Mouse (Mus musculus) adrenal gland (tissue): Measurements from ENCODE around the gene Klf9.
"Not testable (repeated sequence)": the region's sequence is repeated elsewhere in the genome, so short reads cannot be mapped to it uniquely, and the experiment has no call there.

Experiments used
- intact Hi-C: fragments of 180-260 bp; cut with DNase I; formaldehyde crosslinking; loops from one replicate; pipeline ENCODE4 v1.15.1; 2025

Gene Klf9

DNA sequence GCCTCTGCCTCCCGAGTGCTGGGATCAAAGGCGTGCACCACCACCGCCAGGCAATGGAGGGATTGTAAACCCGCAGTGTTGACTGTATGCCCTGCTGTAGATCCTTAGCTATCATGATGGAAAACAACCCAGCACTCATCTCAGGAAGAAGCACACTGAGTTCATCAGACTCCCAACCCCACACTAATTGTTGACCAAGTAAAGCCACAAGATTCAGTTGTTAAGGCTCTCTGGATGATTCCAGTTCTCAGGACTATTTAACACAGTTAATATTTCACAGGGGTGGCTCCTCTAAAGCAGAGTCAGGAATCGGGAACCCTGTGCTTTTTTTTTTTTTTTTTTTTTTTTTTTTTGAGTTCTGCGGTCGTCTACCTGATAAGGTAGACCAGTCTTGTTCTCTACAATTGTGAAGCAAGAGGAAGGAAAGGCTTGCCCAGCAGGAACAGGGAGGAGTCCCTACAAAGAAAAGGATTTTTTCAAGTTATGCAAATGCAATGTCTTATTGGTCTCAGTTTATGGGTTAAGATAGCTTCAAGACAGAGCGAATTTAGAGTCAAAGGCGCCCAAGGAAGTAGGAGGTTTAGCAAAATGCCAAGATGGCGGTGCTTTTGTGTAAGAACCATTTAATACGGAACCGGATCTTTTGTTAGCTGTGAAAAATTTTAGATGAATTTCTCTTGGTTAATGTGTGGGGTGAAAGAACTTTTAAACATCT is 1.1 kb upstream of the Klf9 start:
- intact Hi-C loops: no loop called here

DNA sequence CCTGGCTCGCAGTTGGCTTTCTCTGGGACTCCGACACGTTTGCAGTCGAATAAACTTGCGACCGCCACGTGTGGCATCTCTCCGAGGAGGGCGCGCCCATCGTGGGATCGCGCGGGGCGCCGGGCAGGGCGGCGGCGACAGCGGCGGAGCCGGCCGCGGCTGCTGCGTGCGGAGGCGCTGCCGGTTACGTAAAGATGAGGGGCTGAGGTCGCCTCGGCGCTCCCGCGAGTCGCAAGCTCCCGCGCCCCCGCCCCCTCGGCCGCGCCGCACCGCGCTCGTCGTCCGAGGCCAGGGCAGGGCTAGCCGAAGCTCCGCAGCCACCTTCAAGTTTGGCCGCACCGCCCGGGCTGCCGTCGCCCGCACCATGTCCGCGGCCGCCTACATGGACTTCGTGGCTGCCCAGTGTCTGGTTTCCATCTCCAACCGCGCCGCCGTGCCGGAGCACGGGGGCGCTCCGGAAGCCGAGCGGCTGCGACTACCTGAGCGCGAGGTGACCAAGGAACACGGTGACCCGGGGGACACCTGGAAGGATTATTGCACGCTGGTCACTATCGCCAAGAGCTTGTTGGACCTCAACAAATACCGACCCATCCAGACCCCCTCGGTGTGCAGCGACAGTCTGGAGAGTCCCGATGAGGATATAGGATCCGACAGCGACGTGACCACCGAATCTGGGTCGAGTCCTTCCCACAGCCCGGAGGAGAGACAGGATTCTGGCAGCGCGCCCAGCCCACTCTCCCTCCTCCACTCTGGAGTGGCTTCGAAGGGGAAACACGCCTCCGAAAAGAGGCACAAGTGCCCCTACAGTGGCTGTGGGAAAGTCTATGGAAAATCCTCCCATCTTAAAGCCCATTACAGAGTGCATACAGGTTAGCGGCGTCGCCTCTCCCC is 610 bp downstream of the Klf9 start:
- intact Hi-C loops: no loop called here

DNA sequence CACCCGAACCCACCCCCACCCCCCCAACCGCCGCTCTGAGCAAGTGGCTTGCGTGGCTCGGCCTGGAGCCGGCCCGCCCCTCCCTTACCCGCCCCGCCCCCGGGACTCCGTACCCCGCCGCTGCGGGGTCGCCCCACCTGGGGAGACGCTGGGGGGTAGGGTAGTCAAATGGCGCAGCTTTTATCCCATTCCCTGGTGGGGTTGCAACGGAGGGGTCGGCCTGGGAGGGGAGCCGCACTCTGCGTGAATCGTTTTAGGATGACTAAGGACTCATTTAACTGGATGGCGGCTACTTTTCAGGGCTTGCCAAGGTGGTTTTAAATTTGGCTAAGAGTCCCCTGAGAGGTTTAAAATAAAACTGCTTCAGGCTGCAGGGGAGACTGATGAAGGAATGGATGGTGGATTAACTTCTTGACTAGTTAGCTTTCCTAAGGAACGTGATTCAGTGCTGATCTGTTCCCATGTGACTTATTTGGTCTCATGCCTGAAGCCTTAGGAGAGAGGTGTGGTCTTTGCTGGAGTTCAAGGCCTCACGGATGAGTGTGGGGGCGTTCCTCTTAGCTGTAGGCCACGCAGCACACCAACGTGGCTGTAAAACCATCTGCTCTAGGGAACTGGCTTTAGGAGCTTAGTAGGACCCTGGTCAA is 1.5 kb downstream of the Klf9 start:
- intact Hi-C loops: no loop called here

DNA sequence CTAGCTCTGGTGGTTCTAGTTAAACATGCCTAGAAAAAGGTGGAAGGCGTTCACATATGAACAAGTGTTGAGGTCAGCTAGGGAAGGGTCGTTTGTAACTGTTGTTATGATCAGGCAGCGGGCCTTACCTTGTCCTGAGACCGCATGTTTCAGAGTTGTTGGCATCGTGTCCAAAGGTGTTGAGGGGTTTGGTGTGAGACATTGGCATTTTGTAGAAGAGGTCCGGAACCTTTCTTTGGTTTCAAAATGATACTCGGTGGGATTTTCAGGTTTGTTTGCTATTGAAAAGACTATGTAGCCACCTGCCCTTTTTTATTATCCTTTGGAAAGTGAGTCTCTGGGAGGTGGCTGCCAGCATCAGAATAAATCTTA is 2.0 kb downstream of the Klf9 start:
- intact Hi-C loops: no loop called here

DNA sequence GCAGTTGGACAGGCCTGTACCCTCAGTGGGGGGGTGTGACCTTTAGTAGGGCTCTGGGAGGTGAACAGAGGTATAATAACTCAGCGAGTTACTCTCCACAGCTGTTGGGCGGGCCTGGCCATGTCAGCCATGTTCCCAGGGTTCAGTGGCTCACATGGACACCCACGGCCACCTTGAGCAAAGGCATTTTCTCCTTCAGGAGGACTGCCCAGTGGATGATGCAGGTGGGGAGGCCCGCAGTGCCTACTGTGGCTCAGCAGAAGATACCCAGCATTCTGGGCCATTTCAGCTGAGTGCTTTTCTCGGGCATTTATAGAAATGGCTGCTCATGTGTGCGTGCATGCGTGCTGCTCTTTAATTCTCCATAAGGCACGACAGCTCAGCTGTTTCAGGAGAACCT is 2.5 kb downstream of the Klf9 start:
- intact Hi-C loops: no loop called here

DNA sequence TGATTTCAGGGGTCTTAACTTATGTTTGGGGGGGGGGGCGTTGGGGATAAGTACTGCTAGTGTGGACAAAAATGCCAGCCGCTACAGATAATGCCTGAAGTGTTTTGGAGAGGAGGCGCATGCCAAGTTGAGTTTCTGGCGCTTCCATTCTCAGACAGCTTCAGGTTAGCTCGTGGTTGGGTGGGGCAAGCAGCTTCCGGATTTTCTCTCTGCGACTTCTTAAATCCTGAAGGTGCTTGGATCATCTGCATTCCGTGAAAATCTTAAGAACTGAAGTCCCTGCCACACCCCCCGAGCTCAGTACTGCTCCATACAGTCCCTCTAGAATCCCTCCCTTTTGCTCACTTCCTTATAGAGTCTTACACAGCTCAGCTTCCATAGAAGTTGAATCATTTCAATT is 3.0 kb downstream of the Klf9 start:
- intact Hi-C loops: no loop called here

DNA sequence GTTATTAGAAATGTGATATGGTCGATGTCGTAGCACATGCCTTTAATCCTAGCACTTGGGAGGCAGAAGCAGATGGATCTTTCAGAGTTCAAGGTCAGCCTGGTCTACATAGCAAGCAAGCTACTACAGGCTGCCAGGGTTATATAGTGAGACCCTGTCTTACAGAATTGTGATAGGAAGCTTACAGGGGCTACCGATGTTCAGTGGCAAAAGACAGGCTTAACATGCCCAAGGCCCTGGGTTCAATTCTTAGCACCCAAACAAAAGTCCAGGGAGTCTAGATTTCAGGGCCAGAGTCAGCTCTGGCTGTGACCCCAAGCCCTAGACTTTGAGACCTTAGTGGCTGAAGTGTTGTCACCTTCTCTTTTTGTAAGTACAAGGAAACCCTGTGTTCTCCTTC is 4.1 kb downstream of the Klf9 start:
- intact Hi-C loops: no loop called here

DNA sequence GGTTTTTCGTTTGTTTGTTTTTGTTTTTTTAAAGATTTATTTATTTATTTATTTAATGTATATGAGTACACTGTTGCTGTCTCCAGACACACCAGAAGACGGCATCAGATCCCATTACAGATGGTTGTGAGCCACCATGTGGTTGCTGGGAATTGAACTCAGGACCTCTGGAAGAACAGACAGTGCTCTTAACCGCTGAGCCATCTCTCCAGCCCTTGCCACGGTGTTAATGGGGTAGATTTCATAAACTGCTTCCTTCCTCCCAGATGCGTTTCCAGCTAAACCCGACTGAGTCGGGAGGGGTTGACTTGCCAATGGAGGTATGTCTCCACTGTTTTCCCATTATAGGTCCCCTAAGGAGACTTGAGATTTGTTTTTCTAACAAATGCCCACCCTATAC is 4.5 kb downstream of the Klf9 start:
- intact Hi-C loops: not testable (repeated sequence)

DNA sequence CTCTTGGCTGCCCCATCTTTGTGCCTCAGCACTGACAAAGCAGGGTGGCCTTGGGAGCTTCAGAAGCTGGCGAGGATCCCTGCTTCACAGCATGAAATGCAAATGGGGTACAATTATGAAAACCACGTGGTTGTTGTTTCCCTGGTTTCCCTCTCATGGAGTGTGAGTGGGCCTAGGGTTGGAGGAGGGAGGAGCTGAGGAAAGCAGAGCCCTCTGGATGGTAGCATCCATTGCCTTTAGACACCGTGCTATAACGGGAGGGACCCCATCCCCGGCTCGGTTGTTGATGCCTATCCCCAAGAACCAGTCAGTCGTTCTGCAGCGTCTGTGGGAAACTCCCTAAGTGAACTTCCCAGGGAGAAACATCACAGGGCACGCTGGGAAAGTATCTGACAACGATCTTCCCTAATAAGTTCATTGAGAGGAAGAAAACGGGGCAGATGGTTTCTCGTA is 5.4 kb downstream of the Klf9 start:
- intact Hi-C loops: no loop called here

DNA sequence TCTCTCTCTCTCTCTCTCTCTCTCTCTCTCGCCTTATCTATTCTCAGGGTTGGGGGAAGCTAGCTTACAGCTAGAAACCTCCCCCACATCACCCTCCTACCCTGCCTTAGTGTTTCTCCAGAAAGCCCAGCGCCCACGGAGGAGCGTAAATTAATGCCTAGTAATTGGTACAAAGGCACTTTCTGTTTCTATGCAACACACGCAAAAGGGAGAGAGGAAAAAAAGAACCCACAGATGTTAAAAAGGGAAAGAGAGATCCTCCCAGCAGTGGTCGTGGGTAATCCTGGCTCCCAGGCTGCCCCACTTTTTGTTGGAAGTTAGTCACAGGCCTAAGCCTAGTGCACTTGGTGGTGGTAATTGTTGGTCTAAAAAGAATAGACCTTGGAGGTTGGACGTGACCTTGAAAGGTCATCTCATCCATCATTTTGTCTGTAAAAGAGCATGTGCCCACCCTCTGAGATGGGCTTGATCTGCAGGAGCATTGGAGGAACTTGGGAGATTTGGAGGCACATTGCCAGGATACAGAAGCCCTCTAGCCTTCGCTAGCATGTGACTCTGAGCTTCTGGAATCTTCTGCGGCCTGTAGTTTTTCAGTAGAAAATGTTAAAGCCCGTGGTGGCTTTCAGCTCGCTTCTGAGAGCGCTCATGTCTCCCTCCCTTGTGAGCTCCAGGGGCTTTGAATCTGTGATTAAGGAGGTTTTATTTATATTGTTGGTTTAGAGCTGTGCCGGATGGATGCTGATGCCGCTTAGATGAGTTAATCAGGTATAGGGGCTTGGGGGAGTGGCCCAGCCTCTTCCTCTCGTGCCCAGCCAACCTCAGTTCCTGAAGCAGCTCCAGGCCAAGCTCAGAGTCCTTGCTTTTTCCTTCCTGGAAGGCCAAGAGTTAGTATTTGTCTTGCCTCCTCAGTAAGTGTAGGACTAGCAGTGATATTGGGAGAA is 6.3 kb downstream of the Klf9 start:
- intact Hi-C loops: no loop called here

DNA sequence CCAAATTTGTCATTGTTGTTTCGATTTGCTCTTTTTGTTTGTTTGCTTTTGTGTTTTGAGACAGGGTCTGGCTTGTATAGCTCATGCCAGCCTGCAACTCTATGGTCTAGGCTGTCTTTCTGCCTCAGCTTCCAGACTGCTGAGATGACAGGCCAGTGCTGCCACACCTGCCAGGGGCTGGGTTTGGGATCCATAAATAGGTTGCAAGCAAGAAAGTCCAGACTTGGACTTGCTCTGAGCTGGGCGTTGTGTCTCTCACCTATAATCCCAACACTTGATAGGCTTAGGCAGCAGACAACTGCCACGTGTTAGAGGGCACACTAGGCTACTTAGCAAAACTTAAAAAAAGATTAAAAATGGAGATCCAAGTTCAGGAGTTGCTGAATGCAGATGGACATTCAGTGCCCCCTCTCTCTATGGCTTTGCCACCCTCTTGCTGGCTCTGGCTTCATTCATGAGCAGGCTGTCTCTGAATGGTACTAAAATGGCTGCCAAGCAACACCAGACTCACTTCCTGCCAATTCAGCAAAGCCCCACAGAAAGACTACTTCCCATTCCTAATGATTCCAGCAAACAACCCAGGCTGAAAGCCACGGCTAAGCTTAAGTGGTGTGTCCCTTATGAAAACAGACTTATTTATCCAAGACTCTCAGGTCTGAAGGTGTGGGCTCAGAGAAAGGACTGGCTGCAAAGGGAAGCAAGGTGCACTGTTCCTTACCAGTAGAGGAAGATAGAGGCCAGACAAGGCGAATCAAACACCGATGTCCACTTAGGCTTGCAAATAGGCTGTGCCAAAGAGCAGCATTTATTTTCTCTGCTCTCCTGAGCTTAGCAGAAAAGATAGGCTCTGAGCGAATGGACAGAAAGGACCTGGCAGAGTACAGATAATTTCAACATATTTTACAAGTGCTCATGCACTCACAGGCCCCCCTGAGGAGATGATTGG is 8.7 kb downstream of the Klf9 start:
- intact Hi-C loops: loop anchor here (2.0 to 5.0 kb wide), 3 partner anchors 78 to 232 kb away; no protein-coding TSS in a partner anchor

DNA sequence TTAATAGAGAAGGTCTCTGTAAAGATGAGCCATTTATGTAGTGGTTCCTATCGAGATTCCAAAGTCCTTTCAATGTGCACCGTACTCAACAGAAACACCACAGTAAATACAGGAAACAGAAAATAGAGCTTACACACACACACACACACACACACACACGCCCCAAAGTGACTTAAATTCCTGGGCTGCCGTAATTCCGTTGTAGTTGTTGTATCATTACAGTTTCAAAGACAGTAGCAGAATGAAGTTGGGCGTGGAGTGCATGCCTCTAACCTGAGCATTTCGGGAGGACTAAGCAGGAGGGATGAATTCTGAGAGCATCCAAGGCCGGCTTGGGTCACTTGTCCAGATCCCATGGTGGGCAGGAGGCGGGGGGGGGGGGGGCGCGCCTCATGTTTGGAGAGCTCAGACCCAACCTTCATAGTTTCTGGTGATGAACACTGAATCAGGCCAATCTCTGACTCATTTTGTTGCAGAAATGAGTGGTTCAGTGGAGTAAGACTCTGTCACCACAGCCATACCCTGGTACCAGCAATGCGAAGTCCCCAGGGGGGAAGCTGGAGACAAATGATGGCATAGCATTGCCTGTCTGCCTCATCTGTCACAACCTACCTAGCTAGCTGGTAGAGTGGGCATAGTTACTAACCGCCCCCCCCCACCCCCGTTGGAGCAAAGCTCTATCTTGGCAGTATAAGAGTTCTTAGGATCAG is 9.7 kb downstream of the Klf9 start:
- intact Hi-C loops: loop anchor here (2.0 to 5.0 kb wide), 3 partner anchors 77 to 233 kb away; no protein-coding TSS in a partner anchor

DNA sequence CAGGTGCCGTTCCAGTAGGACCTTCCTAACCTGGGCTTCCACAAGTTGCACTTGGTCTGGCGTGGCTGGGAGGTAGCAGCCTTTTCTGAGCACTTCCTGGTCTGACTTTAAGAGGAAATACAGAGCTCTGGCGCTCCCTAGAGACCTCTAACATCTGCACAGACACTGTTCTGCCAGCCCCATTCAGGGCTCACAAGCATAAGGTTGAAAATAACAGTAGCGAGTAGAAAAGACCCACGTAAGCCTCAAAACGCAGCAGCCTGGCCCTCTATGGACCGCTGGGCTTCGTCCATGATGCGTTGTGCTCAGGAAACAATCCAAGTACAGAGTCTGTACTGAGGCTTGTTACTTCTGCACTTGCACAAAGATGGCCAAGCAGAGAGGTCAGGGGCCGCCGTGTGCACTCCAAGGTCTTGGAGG is 10.6 kb downstream of the Klf9 start:
- intact Hi-C loops: loop anchor here (2.0 to 5.0 kb wide), 3 partner anchors 76 to 234 kb away; no protein-coding TSS in a partner anchor

DNA sequence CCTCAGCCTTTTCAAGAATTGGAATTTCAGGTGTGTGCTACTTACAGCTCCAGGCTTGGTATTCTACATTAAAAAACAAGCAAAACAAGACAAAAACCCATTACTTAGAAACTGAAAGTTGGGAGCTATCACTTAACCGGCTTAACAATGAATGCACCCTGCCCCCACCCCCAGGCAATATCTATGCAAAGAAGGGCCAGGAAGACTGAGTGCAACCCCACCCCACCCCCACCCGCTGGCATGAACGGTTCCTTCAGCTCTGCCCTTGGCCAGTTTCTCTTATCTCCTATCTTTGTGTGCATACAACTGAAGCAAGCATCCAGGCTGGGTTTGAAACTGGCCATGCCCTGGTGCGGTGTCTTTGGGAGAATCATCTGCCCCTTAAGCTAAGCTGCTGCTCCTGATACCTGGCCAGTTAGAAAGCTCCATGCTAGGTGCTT is 11.2 kb downstream of the Klf9 start:
- intact Hi-C loops: loop anchor here (5.0 kb wide), 2 partner anchors 75 to 235 kb away; no protein-coding TSS in a partner anchor

DNA sequence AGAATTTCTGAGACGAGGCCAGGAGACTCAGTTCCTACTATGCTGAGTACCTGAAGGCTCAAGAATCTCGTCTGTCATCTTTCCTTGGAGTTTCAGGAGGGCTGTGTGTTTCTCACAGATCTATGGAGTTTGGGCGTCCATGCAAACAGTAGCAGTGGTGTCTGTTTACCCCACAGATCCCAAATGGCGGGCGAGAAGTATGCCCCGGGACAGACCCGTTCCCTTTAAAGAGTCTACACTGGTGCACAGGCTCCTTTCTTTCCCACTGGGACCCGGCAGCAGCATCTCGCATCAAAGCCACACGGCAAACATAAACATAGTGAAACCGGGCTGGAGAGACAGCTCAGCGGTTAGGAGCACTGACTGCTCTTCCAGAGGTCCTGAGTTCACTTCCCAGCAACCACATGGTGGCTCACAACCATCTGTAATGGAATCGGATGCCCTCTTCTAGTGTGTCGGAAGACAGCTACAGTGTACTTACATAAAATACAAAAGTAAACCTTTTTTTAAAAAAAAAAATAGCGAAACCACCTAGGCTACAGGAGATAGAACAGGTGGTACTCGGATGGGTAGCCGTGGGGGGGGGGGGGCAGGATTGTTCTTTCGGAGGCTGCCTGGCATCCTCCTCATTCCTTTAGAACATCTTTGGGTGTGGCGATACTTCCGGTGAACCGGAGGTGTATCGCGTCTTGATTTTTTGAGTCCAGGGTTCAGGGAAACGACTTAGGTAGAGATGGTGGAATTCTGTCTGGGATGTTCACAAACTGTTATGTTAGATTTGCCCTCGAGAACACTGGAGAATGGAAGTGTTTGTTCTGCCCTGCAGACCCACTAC is 12.0 kb downstream of the Klf9 start:
- intact Hi-C loops: loop anchor here (5.0 kb wide), 2 partner anchors 74 to 236 kb away; no protein-coding TSS in a partner anchor

DNA sequence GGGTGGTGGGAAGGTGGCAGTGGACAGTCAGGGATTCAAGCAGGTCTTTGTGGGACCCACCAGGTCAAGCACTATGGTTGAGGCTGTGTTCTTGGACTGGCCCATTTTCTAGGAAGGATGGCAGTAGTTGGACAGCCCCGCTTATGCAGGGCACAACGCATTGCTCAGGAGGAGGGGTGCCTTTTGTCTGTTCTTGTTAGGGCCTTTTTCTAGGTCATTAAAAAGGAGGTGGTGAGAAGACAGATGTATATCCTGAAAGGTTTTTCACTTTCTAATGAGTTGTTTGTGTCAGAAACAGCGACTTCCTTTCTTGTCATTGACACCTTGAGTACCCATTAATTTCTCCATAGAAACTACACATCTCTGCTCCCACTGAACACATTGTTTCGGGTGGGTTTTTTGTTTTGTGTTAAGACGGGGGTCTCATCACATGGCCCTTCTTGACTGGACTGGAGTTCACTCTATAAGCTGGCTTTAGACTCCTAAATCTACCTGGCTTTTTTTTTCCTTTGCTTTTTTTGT is 12.6 kb downstream of the Klf9 start:
- intact Hi-C loops: loop anchor here (5.0 kb wide), 2 partner anchors 74 to 236 kb away; no protein-coding TSS in a partner anchor

DNA sequence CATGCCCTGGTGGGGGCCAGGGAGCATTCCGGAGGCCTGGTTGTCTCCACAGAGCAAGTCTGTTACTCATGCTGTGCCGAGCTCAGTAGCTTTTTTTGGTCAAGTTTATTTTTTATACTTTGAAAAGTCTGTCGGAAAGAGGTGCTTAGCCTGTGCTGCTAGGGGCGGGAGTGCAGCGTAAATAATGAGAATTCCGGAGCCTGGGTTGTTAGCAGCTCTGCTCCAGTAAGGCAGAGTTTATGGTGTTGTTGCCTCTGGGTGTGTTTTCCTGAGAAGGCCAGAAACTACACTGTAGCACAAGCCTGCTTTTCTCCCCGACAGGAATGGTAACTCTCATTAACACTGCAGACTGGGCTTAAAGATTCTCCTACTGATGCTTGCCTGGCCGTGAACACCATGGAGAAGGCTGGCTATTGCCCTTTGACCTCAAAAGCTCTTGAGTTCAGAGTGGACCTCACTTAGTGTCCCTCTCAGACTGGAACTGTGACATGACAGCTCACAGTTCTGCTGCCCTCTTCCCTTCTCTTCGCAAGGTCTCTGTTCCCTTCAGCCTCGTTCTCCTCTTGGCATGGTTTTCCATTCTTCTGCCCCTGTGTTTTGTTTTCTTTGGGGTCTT is 18.9 kb downstream of the Klf9 start:
- intact Hi-C loops: no loop called here
